Mouse (Mus musculus) erythroblast, embryonic 14.5 days (primary cell): Measurements from ENCODE around the gene Adgrd1. TPM values are rescaled to one million over a fixed set of nuclear protein-coding genes. Genes with fewer than 3 reads are reported as not detected.

Experiments
- H3K27me3 ChIP-seq: 2 replicates; pipeline ENCODE4 v1.6.1; 2012; ENCODE audit warnings: inconsistent platforms; ENCODE audit not compliant: control insufficient read depth
- H3K36me3 ChIP-seq: 2 replicates; pipeline ENCODE4 v1.6.1; 2012; ENCODE audit warnings: mild to moderate bottlenecking, inconsistent platforms; ENCODE audit not compliant: control insufficient read depth
- H3K4me1 ChIP-seq: 2 replicates; pipeline ENCODE4 v1.6.1; 2012; ENCODE audit warnings: inconsistent platforms; ENCODE audit not compliant: control insufficient read depth
- H3K4me3 ChIP-seq: replicated peaks from 2 replicates; pipeline ENCODE3; 2012; ENCODE audit warnings: moderate library complexity, mild to moderate bottlenecking, inconsistent platforms
- H3K9me3 ChIP-seq: 2 replicates; pipeline ENCODE4 v1.6.1; 2012; ENCODE audit warnings: low read length, inconsistent platforms, mixed read lengths; ENCODE audit not compliant: control insufficient read depth
- GATA1 ChIP-seq: IDR thresholded peaks from 2 replicates; pipeline ENCODE4 v1.6.1; 2012; ENCODE audit warnings: low read length, inconsistent platforms, mixed read lengths
- TAL1 ChIP-seq: IDR thresholded peaks from 3 replicates; pipeline ENCODE4 v1.6.1; 2012; ENCODE audit warnings: low read length, inconsistent platforms, mixed read lengths
- polyA plus RNA-seq: library from polyadenylated mRNA; stranded (reverse); fragments of >175 nt; gene quantifications from 2 replicates; pipeline ENCODE4 v1.2.3, GENCODE M21; 2012

Adgrd1 gene
- polyA plus RNA-seq, 1 experiment = not detected

GRCm38 (mm10) chr5:129200132-129200531 is 103.6 kb downstream of the Adgrd1 start:
- H3K27me3 ChIP-seq = no peaks in the 10 kb centered on the region
- no peak overlapping the region for H3K4me3 ChIP-seq
- TF ChIP-seq TAL1 (no peak), GATA1 (no peak)
- H3K36me3 ChIP-seq = no peaks in the 10 kb centered on the region
- no peaks in the 10 kb centered on the region for H3K9me3 ChIP-seq
- no peaks in the 10 kb centered on the region for H3K4me1 ChIP-seq

GRCm38 (mm10) chr5:129208279-129208678 is 111.7 kb downstream of the Adgrd1 start:
- H3K4me3 ChIP-seq = no peak overlapping the region
- no peaks in the 10 kb centered on the region for H3K4me1 ChIP-seq
- H3K27me3 ChIP-seq = no peaks in the 10 kb centered on the region
- no peaks in the 10 kb centered on the region for H3K36me3 ChIP-seq
- no peaks in the 10 kb centered on the region for H3K9me3 ChIP-seq
- TF ChIP-seq GATA1 (no peak), TAL1 (no peak)

DNA sequence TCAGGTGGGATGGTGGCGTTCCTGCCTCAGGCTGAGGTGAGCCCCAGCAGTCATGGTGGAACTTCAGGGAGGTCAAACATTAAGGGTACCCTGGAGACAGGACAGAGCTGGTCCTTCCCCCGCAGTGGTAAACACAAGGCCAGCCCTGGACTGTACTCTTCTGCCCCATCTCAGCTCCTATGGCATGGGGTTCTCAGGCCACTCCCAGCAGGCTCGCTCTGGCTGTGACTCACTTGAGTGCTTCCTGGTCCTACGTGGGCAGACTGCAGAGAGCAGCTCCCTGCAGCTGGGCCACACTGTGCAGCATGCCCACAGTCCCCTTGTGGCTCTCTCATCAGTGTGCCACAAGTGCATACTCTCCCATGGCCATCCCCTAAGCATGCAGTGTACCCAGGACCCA is 112.3 kb downstream of the Adgrd1 start:
- TF ChIP-seq TAL1 = no peak
- Histone ChIP-seq H3K4me3 (no peak overlapping the region), H3K9me3 (no peaks in the 10 kb centered on the region), H3K4me1 (no peaks in the 10 kb centered on the region), H3K36me3 (no peaks in the 10 kb centered on the region), H3K27me3 (no peaks in the 10 kb centered on the region)

DNA sequence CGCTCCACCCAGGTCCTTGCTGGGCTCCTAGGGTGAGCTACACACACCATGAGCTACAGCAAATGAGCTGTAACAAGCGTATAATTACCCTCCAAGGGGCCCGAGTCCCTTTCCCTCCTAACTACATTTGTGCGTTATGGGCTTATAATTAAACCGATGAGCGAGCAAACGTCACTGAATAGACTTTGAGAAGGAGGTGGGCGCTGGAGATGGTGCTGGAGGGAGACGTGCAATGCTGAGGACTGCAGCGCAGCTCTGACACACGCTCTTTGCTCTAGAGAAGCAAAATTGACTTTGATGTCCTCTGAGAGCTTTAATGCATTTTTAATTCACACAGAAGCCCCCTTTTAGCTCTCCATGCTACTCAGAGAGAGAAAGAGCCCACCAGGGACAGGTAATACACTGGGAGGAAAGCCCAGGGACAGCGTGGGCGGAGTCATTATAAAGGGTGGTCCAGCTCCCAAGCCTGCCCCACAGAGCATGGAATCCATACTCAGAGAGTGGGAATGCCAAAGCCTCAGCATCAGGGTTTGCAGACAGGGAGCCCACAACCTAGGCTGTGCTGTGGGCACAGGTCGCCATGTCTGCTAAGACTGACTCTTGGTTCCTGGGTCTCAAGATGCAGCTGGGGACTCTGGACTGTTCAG is 115.0 kb downstream of the Adgrd1 start:
- Histone ChIP-seq H3K9me3 (no peaks in the 10 kb centered on the region), H3K36me3 (no peaks in the 10 kb centered on the region)
- no peak for TF ChIP-seq GATA1
- TF ChIP-seq TAL1 = no peak

GRCm38 (mm10) chr5:129214023-129214422 is 117.5 kb downstream of the Adgrd1 start:
- H3K9me3 ChIP-seq = no peaks in the 10 kb centered on the region
- H3K36me3 ChIP-seq = no peaks in the 10 kb centered on the region
- peaks cover 4% of the 10 kb centered on the region; the same call in 1 of the 2 replicates for H3K27me3 ChIP-seq
- peaks cover 4% of the 10 kb centered on the region for H3K4me1 ChIP-seq
- H3K4me3 ChIP-seq = no peak overlapping the region
- TF ChIP-seq GATA1 = no peak
- TF ChIP-seq TAL1 = no peak

More for the DNA sequence above, 115.0 kb downstream of the Adgrd1 start:
- no peaks in the 10 kb centered on the region for H3K4me1 ChIP-seq
- H3K4me3 ChIP-seq = no peak overlapping the region
- H3K27me3 ChIP-seq = no peaks in the 10 kb centered on the region

DNA sequence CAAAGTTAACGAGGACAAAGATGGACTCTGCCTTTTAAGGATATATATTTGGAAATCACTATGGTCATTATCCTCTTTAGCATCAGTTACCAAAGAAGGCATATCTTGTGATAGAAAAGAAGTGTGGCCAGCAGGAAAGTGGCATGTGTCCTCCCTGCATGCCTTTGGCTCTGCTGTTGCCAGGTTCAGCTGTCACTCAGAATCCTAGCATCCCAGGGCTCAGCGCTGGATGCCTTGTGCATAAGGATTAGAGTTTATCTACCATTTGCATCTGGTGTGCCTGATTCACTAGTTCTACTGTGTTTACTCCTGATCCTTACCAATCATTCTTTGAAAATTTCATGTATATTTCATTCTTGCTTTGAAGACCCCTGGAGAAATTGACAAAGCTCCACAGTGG is 119.5 kb downstream of the Adgrd1 start:
- Histone ChIP-seq H3K27me3 (peaks cover 4% of the 10 kb centered on the region; the same call in 1 of the 2 replicates), H3K36me3 (no peaks in the 10 kb centered on the region), H3K4me3 (no peak overlapping the region), H3K4me1 (peaks cover 4% of the 10 kb centered on the region), H3K9me3 (peaks cover 2% of the 10 kb centered on the region; the same call in 1 of the 2 replicates)
- TF ChIP-seq GATA1 (no peak), TAL1 (no peak)

DNA sequence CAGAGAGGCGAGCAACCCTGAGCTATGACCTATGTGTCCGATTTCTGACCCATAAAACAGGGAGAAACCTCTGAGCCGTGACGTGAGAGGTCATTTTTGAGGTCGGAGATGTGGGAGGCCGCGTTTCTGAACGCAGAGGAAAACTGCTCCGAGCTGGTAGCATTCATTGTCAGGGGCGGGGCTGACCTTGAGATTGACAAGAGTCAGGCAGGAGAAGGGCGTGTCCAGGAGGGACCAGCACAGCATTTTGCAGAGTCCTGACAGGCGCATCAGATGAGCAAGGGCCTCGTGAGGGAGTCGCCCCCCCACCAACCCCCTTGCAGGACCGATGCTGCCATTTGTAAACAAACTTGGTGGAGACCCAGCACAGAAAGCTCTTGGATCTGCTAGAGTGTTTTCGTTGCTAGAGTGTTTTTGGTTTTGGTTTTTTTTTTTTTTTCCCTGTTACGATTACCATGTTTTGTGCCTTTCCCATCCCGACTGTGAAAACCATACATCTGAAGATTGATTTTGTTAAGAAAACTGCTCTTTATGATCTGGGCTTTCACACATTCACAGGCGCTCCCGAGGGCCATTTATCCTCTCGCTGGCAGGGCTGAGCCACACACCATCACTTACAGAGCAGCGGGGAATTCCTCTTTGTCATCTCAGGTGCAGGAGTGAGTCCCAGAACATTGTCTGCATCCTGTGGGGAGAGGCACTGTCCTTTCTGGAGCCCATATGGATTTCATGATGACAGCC is 121.1 kb downstream of the Adgrd1 start:
- Histone ChIP-seq H3K4me1 (peaks cover 4% of the 10 kb centered on the region), H3K9me3 (peaks cover 2% of the 10 kb centered on the region; the same call in 1 of the 2 replicates), H3K4me3 (no peak overlapping the region), H3K36me3 (no peaks in the 10 kb centered on the region), H3K27me3 (peaks cover 4% of the 10 kb centered on the region; the same call in 1 of the 2 replicates)
- no peak for TF ChIP-seq TAL1
- no peak for TF ChIP-seq GATA1

DNA sequence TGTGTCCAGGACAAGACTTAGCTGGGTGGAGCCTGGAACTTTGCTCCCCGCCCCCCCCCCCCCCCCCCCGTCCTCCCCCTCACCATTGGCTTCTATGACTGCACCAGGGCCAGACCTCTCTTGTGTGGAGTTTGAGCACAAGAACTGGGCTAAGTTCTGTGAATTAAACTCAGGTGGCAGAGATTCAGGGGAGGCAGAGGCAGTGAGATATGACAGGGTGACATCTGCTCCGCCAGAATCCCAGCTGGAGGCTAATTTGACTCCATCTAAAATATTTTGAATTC is 121.6 kb downstream of the Adgrd1 start:
- no peak for TF ChIP-seq TAL1
- no peak overlapping the region for H3K4me3 ChIP-seq
- peaks cover 2% of the 10 kb centered on the region; the same call in 1 of the 2 replicates for H3K9me3 ChIP-seq
- H3K4me1 ChIP-seq = peaks cover 4% of the 10 kb centered on the region
- H3K36me3 ChIP-seq = no peaks in the 10 kb centered on the region
- peaks cover 4% of the 10 kb centered on the region; the same call in 1 of the 2 replicates for H3K27me3 ChIP-seq

DNA sequence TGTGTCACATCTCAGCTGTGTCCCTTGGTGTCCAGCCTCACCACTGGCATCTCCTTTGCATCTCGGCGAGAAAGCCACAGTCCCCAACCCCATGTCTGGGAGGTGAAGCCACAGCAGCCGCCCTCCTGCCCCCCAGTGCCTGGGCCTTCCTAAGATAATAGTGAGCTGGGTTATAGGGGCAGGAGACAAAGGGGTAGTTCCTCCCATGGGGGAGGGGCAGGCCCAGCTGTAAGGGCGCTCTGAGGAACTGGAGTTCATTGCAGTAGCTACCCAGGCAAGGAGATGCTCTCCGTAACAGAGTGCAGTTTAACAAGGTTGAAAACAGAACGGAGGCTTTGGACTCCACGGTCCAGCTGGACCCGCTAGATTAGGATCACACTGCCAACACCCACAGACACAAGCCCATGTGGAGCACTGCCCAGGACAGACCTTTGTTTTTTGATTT is 122.0 kb downstream of the Adgrd1 start:
- peaks cover 4% of the 10 kb centered on the region; the same call in 1 of the 2 replicates for H3K27me3 ChIP-seq
- no peaks in the 10 kb centered on the region for H3K36me3 ChIP-seq
- H3K9me3 ChIP-seq = peaks cover 2% of the 10 kb centered on the region; the same call in 1 of the 2 replicates
- no peak overlapping the region for H3K4me3 ChIP-seq
- H3K4me1 ChIP-seq = peaks cover 4% of the 10 kb centered on the region
- no peak for TF ChIP-seq TAL1
- no peak for TF ChIP-seq GATA1
